Mouse (Mus musculus) MEL (cell line): ENCODE results near the gene Ranbp1. TPM values are rescaled to one million over a fixed set of nuclear protein-coding genes. Genes with fewer than 3 reads are reported as not detected.

Experiments used
- DNase-seq: peaks from one replicate; pipeline ENCODE4 v3.0.0; 2011; ENCODE audit warnings: low read depth, low spot score
- H3K27ac ChIP-seq: 2 replicates; pipeline ENCODE4 v1.5.1; 2012; ENCODE audit warnings: low read depth, mild to moderate bottlenecking, control low read depth, low read length, moderate library complexity; ENCODE audit not compliant: control insufficient read depth
- H3K27me3 ChIP-seq, 2 experiments: fragments of 150-350 bp in 1 of 2; sonication (generic) in 1 of 2; 2 replicates each; pipeline ENCODE4 v1.6.1; 2012; ENCODE audit warnings: low read length in 2 of 2, mild to moderate bottlenecking in 2 of 2, improper control_type of control experiment in 1 of 2, moderate library complexity in 1 of 2; ENCODE audit not compliant: insufficient read depth in 2 of 2, control insufficient read depth in 1 of 2
- H3K36me3 ChIP-seq, 2 experiments: 2 replicates each; pipeline ENCODE4 v1.6.1; 2012 to 2014; ENCODE audit warnings: low read length in 2 of 2, improper control_type of control experiment in 1 of 2, inconsistent platforms in 1 of 2, mild to moderate bottlenecking in 1 of 2; ENCODE audit not compliant: insufficient read depth in 2 of 2, control insufficient read depth in 1 of 2
- H3K4me1 ChIP-seq, 2 experiments: fragments of 150-350 bp in 1 of 2; sonication (generic) in 1 of 2; 2 replicates each; pipeline ENCODE4 v1.6.1; 2012; ENCODE audit warnings: low read length in 2 of 2, improper control_type of control experiment in 1 of 2, mild to moderate bottlenecking in 1 of 2; ENCODE audit not compliant: insufficient read depth in 2 of 2, control insufficient read depth in 1 of 2
- H3K4me3 ChIP-seq, 2 experiments: fragments of 150-350 bp in 1 of 2; sonication (generic) in 1 of 2; 2 replicates each; pipeline ENCODE4 v1.5.1; 2012; ENCODE audit warnings: low read depth in 2 of 2, low read length in 2 of 2, mild to moderate bottlenecking in 2 of 2, moderate library complexity in 2 of 2, control low read depth in 1 of 2, improper control_type of control experiment in 1 of 2; ENCODE audit not compliant: control insufficient read depth in 1 of 2, insufficient read depth in 1 of 2
- H3K79me2 ChIP-seq: 2 replicates; pipeline ENCODE4 v1.6.1; 2012; ENCODE audit warnings: mild to moderate bottlenecking, low read length, moderate library complexity; ENCODE audit not compliant: control insufficient read depth, poor library complexity, insufficient read depth
- H3K9ac ChIP-seq: 2 replicates; pipeline ENCODE4 v1.6.1; 2012; ENCODE audit warnings: low read depth, mild to moderate bottlenecking, control low read depth, low read length, moderate library complexity; ENCODE audit not compliant: control insufficient read depth, poor library complexity, severe bottlenecking
- H3K9me3 ChIP-seq: fragments of 150-350 bp; sonication (generic); replicated peaks from 2 replicates; pipeline ENCODE4 v1.6.1; 2012; ENCODE audit warnings: mild to moderate bottlenecking, low read length, improper control_type of control experiment, moderate library complexity; ENCODE audit not compliant: insufficient read depth
- BHLHE40 ChIP-seq: IDR thresholded peaks from 2 replicates; pipeline ENCODE4 v1.6.1; 2012; ENCODE audit warnings: low read depth, mild to moderate bottlenecking, inconsistent platforms, low read length, improper control_type of control experiment, borderline replicate concordance
- CHD1 ChIP-seq: IDR thresholded peaks from 2 replicates; pipeline ENCODE4 v1.6.1; 2012; ENCODE audit warnings: low read depth, mild to moderate bottlenecking, inconsistent platforms, low read length, improper control_type of control experiment
- CHD2 ChIP-seq: IDR thresholded peaks from 2 replicates; pipeline ENCODE4 v1.6.1; 2011; ENCODE audit warnings: low read length, improper control_type of control experiment
- CTCF ChIP-seq, 3 experiments: IDR thresholded peaks in 2 of 3; conservative IDR thresholded peaks in 1 of 3; 2 replicates each; pipeline ENCODE4 v1.5.1; 2011 to 2012; ENCODE audit warnings: low read length in 3 of 3, low read depth in 2 of 3, mild to moderate bottlenecking in 2 of 3, improper control_type of control experiment in 1 of 3, inconsistent platforms in 1 of 3, mixed read lengths in 1 of 3, moderate library complexity in 1 of 3; ENCODE audit not compliant: control insufficient read depth in 1 of 3, insufficient read depth in 1 of 3, poor library complexity in 1 of 3, severe bottlenecking in 1 of 3
- E2F4 ChIP-seq: IDR thresholded peaks from 2 replicates; pipeline ENCODE4 v1.6.1; 2011; ENCODE audit warnings: low read depth, low read length, improper control_type of control experiment, borderline replicate concordance
- EP300 ChIP-seq, 2 experiments: IDR thresholded peaks; 2 replicates each; pipeline ENCODE4 v1.6.1; 2011; ENCODE audit warnings: improper control_type of control experiment in 2 of 2, low read length in 2 of 2, low read depth in 1 of 2, mild to moderate bottlenecking in 1 of 2
- GABPA ChIP-seq: IDR thresholded peaks from 2 replicates; pipeline ENCODE4 v1.6.1; 2012; ENCODE audit warnings: low read depth, mild to moderate bottlenecking, inconsistent platforms, low read length, improper control_type of control experiment, moderate library complexity
- JUND ChIP-seq: IDR thresholded peaks from 2 replicates; pipeline ENCODE4 v1.6.1; 2011; ENCODE audit warnings: low read depth, mild to moderate bottlenecking, improper control_type of control experiment, low read length
- MAFK ChIP-seq: IDR thresholded peaks from 2 replicates; pipeline ENCODE4 v1.6.1; 2011; ENCODE audit warnings: low read depth, mild to moderate bottlenecking, low read length, improper control_type of control experiment, borderline replicate concordance
- MAX ChIP-seq: IDR thresholded peaks from 2 replicates; pipeline ENCODE4 v1.6.1; 2011; ENCODE audit warnings: low read length, improper control_type of control experiment
- MYC ChIP-seq: IDR thresholded peaks from 2 replicates; pipeline ENCODE4 v1.6.1; 2011; ENCODE audit warnings: low read depth, mild to moderate bottlenecking, low read length, improper control_type of control experiment, moderate library complexity
- POLR2AphosphoS2 ChIP-seq: IDR thresholded peaks from 2 replicates; pipeline ENCODE4 v1.6.1; 2011; ENCODE audit warnings: low read length, improper control_type of control experiment
- RAD21 ChIP-seq: IDR thresholded peaks from 2 replicates; pipeline ENCODE4 v1.6.1; 2011; ENCODE audit warnings: mild to moderate bottlenecking, low read depth, low read length, improper control_type of control experiment
- SIN3A ChIP-seq: IDR thresholded peaks from 2 replicates; pipeline ENCODE4 v1.6.1; 2012; ENCODE audit warnings: low read length, improper control_type of control experiment, inconsistent platforms
- SMC3 ChIP-seq: IDR thresholded peaks from 2 replicates; pipeline ENCODE4 v1.6.1; 2011; ENCODE audit warnings: low read depth, low read length, improper control_type of control experiment
- TAL1 ChIP-seq: IDR thresholded peaks from 2 replicates; pipeline ENCODE4 v1.6.1; 2012; ENCODE audit warnings: mild to moderate bottlenecking, inconsistent platforms, low read length, moderate library complexity, mixed read lengths
- TBP ChIP-seq: IDR thresholded peaks from 2 replicates; pipeline ENCODE4 v1.8.0; 2011; ENCODE audit warnings: low read depth, low read length, improper control_type of control experiment
- TCF12 ChIP-seq: IDR thresholded peaks from 2 replicates; pipeline ENCODE4 v1.6.1; 2014; ENCODE audit warnings: low read depth, mild to moderate bottlenecking, inconsistent platforms, low read length, improper control_type of control experiment, moderate library complexity
- USF1 ChIP-seq: IDR thresholded peaks from 2 replicates; pipeline ENCODE4 v1.6.1; 2014; ENCODE audit warnings: low read depth, mild to moderate bottlenecking, inconsistent platforms, low read length, improper control_type of control experiment, moderate library complexity
- polyA plus RNA-seq, 2 experiments: library from polyadenylated mRNA; stranded (reverse) in 1 of 2; unstranded in 1 of 2; fragments of >175 nt in 1 of 2; fragments of >200 nt in 1 of 2; gene quantifications; 2 replicates each; pipeline versions ENCODE4 v1.2.1 to v1.2.4; 2012; ENCODE audit warnings: low replicate concordance in 2 of 2, low read depth in 1 of 2; ENCODE audit not compliant: insufficient read length in 2 of 2, insufficient read depth in 1 of 2, missing spikeins in 1 of 2
- total RNA-seq: library from RNA; depleted of rRNA; stranded (reverse); fragments of 300-350 nt; gene quantifications from 2 replicates; pipeline ENCODE4 v1.2.3, GENCODE M21; 2012

The Ranbp1 gene
- total and polyA plus RNA-seq, 3 experiments: 162 to 681 (median 440) TPM

GRCm38 (mm10) chr16:18234671-18235388, 13.7 kb downstream of the Ranbp1 start, which contains the start of gene Zdhhc8 (continued):
- TF ChIP-seq TBP (no peak; the same call in 1 of the 2 replicates), MAFK (no peak), EP300 (IDR thresholded peaks at IDR 0.05; ENCODE audit: low read depth in 1 of 2, low read length in 2 of 2) (no peak)

GRCm38 (mm10) chr16:18233919-18234670, 14.4 kb downstream of the Ranbp1 start:
- TF ChIP-seq BHLHE40: no peak
- TF ChIP-seq MAX: 0 out of 2 replicates have a peak, but pooled peaks have one; percentile 1
- Histone ChIP-seq H3K9me3 (no peaks in the 10 kb centered on the region), H3K27me3 (no peaks in the 10 kb centered on the region), H3K9ac (peak overlapping the region; percentile 74), H3K4me1 (peaks cover 0 to 21% of the 10 kb centered on the region in 2 experiments; a peak in 3 of 4 replicates), H3K4me3 (peak overlapping the region; percentile 82 to 96), H3K27ac (no peak overlapping the region), H3K36me3 (peaks cover 0 to 6% of the 10 kb centered on the region in 2 experiments; a peak in 2 of 4 replicates), H3K79me2 (peaks cover 25% of the 10 kb centered on the region)
- no peak for DNase-seq

DNA sequence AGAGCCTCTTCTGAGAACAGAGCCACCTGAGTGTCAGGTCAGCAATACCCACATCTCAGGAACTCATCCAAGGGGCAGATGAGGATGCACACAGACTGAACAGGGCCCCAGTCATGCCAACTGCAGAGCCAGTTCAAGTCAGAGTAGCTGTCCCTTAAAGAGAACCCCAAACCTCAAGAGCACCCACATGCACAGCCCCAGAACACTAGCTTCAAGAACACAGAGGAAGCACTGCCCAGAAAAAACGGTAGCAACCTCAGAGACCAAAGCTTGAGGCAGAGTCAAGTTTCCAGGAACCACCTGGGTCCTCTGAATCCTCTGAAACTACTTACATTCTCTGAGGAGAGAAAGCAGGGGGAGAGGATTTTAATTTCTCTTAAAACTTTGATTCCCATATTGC, 15.1 kb downstream of the Ranbp1 start:
- no peak overlapping the region for H3K9ac ChIP-seq
- no peak overlapping the region for H3K27ac ChIP-seq
- H3K4me1 ChIP-seq: peaks cover 0 to 21% of the 10 kb centered on the region in 2 experiments; a peak in 3 of 4 replicates
- no peaks in the 10 kb centered on the region for H3K9me3 ChIP-seq
- H3K79me2 ChIP-seq: peaks cover 25% of the 10 kb centered on the region
- TF ChIP-seq MYC (no peak), MAX (no peak), GABPA (no peak), POLR2AphosphoS2 (no peak), SIN3A (no peak), TBP (no peak), USF1 (no peak), CTCF (IDR thresholded peaks at IDR 0.05 in 2 of 3, conservative IDR thresholded peaks at IDR 0.05 in 1 of 3; ENCODE audit: control insufficient read depth in 1 of 3, insufficient read depth in 1 of 3, low read depth in 2 of 3, low read length in 3 of 3, poor library complexity in 1 of 3, severe bottlenecking in 1 of 3) (no peak), TCF12 (no peak), RAD21 (no peak), EP300 (IDR thresholded peaks at IDR 0.05; ENCODE audit: low read depth in 1 of 2, low read length in 2 of 2) (no peak), E2F4 (no peak), SMC3 (no peak), CHD2 (no peak), JUND (no peak), TAL1 (no peak), CHD1 (no peak), BHLHE40 (no peak)
- TF ChIP-seq, all 39 proteins: peak for 0
- peaks cover 0 to 6% of the 10 kb centered on the region in 2 experiments; a peak in 2 of 4 replicates for H3K36me3 ChIP-seq
- peak; percentile 26 for DNase-seq
- H3K4me3 ChIP-seq: no peak overlapping the region
- H3K27me3 ChIP-seq: no peaks in the 10 kb centered on the region
